ENCODE assay signal across 9 mouse cellular contexts in the genomic region with DNA sequence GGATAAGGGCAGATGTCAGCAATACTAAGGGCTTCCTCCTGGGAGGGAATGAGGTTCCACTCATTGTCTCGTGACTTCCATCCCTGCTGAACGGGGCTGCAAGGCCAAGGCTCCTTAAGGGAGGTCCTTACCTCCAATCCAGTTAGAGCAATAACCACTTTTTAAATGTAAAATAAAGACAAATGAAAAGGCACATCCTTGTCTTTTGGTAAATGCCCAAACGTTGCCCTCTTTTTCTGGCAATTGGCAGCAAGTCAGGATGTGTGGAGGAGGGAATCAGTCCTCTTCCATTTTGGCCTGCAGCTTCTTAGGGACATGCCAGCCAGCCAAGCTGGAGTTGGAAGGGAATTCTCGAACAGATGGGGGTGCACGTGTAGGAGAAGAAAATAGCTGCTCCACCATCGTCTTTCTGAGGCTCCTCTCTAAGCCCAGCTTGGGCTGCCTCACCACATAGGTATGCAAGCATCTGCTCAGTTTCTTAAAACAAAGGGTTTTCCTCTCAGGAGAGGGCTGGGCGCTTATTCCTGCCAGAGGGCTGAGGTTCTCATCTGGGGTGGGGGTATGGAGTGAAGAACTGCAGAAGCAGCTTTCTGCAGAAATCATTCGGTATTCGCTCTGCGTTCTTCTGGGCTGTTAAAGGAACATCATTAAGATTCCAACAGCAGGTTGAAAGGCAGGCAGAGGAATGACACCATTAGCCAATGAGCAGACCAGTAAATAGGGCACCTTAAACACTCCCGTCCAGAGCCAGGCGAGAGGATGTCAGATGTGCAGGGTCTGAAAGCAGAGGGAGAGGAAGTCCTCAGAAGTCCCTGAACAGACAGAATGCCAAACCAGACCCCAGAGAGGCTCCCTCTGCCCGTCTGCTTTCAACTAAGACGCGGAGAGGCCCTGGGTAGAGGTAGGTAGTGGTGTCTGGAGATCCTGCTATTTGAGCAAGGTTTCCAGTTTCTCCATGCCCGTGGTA. TPM values are rescaled to one million over a fixed set of nuclear protein-coding genes. Genes with fewer than 3 reads are reported as not detected.
DNase-seq lines count a peak whose midpoint lies in the region; ATAC-seq lines count a peak whose summit lies in the region.
"Had no signal": no experiment of that assay in that cellular context is flagged by ENCODE, and none has a peak within 500 bp of the region (broad histone marks: within the 10 kb centered on the region; RNA-seq: fewer than 3 reads in every experiment).

No protein-coding gene starts in this region.

- peaks cover 17% of the 10 kb centered on the region for H3K36me3 ChIP-seq in embryonic facial prominence, embryonic 13.5 days

- H3K4me1 ChIP-seq in embryonic facial prominence, embryonic 13.5 days = peaks cover 41% of the 10 kb centered on the region

- no peak for ATAC-seq in embryonic facial prominence, embryonic 13.5 days (ENCODE audit: insufficient number of reproducible peaks, insufficient read depth, low FRiP score, low TSS enrichment, low read depth)

- no peak overlapping the region for H3K9ac ChIP-seq in embryonic facial prominence, embryonic 13.5 days

- DNase-seq in heart, adult 11 months = peak; percentile 90
- DNase-seq in heart, adult 8-10 months (ENCODE audit: low spot score) = no peak
- peak; percentile 73 for DNase-seq in left cerebral cortex, adult 11 months (ENCODE audit: low spot score)
- DNase-seq in right cerebral cortex, adult 2 months (ENCODE audit: low spot score in 2 of 2) = peak; percentile 89 to 90
- DNase-seq in lung, postnatal 10 days = no peak
- DNase-seq in liver = no peak
- no peak for DNase-seq in gastrocnemius, adult 8-10 months (ENCODE audit: low spot score in 2 of 2)

- no peak overlapping the region for H3K4me2 ChIP-seq in embryonic facial prominence, embryonic 13.5 days

- H3K4me3 ChIP-seq in embryonic facial prominence, embryonic 13.5 days = no peak overlapping the region

- peak overlapping the region; percentile 72 for H3K27ac ChIP-seq in embryonic facial prominence, embryonic 13.5 days

- no peaks in the 10 kb centered on the region for H3K27me3 ChIP-seq in embryonic facial prominence, embryonic 13.5 days

- WGBS in embryonic facial prominence, embryonic 13.5 days = 51% methylated on average over 16 of the region's 16 CpGs

- H3K9me3 ChIP-seq in embryonic facial prominence, embryonic 13.5 days = no peaks in the 10 kb centered on the region

RNA-seq across cellular contexts. Expression of gene Fndc5, which starts 7.9 kb away (rescaled TPM):
- total RNA-seq in heart, adult 8-10 months (2022) = 100 to 1,000 TPM; 334 to 410 (median 360) TPM
- polyA plus RNA-seq in embryonic facial prominence, embryonic 13.5 days (2015; fragmentation: Nextera tagmentation; extraction: Ambion mirVana) = 4.7 and 4.8 TPM in 2 replicates
- total RNA-seq in gastrocnemius, adult 8-10 months (2022) = 10 to 100 TPM; 48.3 to 65.7 (median 58.5) TPM

RNA-seq across cellular contexts. Expression of gene Hpca, which starts 22.8 kb away (rescaled TPM):
- under 1 TPM in 3 of 4 experiments, not detected in 1; 0.22 to 0.44 (median 0.33) TPM for total RNA-seq in heart, adult 8-10 months (2022)
- 2.7 and 3.1 TPM in 2 replicates for polyA plus RNA-seq in embryonic facial prominence, embryonic 13.5 days (2015; fragmentation: Nextera tagmentation; extraction: Ambion mirVana)
- total RNA-seq in gastrocnemius, adult 8-10 months (2022) = not detected
- polyA plus RNA-seq: C2C12 had no signal

RNA-seq across cellular contexts. Expression of gene Tmem54, which starts 39.3 kb away (rescaled TPM):
- not detected for total RNA-seq in heart, adult 8-10 months (2022)
- 10.6 and 11.3 TPM in 2 replicates for polyA plus RNA-seq in embryonic facial prominence, embryonic 13.5 days (2015; fragmentation: Nextera tagmentation; extraction: Ambion mirVana)
- not detected for total RNA-seq in gastrocnemius, adult 8-10 months (2022)

RNA-seq across cellular contexts. Expression of gene S100pbp, which starts 44.8 kb away (rescaled TPM):
- total RNA-seq in heart, adult 8-10 months (2022) = 10 to 100 TPM in 3 of 4 experiments, 1 to 10 TPM in 1; 8.2 to 15.2 (median 12.1) TPM
- polyA plus RNA-seq in embryonic facial prominence, embryonic 13.5 days (2015; fragmentation: Nextera tagmentation; extraction: Ambion mirVana) = 25.4 and 25.5 TPM in 2 replicates
- 1 to 10 TPM; 3.8 to 4.6 (median 4.4) TPM for total RNA-seq in gastrocnemius, adult 8-10 months (2022)

RNA-seq across cellular contexts. Expression of gene Yars, which starts 44.9 kb away (rescaled TPM):
- 10 to 100 TPM; 24.9 to 35.0 (median 29.2) TPM for total RNA-seq in heart, adult 8-10 months (2022)
- 80.0 and 84.5 TPM in 2 replicates for polyA plus RNA-seq in embryonic facial prominence, embryonic 13.5 days (2015; fragmentation: Nextera tagmentation; extraction: Ambion mirVana)
- 10 to 100 TPM; 31.2 to 44.4 (median 35.3) TPM for total RNA-seq in gastrocnemius, adult 8-10 months (2022)

Comparison
In these comparisons a context has a peak if more than half of its experiments do, and no peak if none do; other contexts are left out.
1. DNase-seq: peak in heart, adult 11 months (single experiment), left cerebral cortex, adult 11 months (single experiment) and right cerebral cortex, adult 2 months (2 of 2); none in heart, adult 8-10 months (single experiment), lung, postnatal 10 days (single experiment), liver (single experiment) and gastrocnemius, adult 8-10 months (0 of 2).
2. RNA of gene Fndc5, which starts 7.9 kb away (total RNA-seq): 334 to 410 TPM in heart, adult 8-10 months; 48.3 to 65.7 TPM in gastrocnemius, adult 8-10 months; every median in the first group is over 4 times any median in the second.